23 mouse cellular contexts compared by ENCODE assay signal in the genomic region with DNA sequence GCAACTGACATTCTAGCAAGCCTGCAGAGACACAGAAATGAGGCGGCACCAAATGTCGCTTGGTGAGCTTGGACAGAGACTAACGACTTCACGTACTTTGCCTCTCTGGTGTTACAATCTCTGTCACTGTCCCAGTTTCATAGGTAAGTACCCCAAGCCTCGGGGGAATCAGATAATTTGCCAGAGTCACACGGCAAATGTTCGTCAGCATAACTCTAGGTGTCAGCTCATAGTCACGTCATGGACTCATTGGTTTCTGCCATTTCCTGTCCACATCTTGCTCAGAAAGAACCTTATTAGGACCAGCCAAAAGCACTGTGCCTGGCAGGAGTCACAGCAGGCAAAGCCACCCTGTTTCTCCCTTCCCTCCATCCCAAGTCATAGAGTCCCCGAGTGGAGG. TPM values are rescaled to one million over a fixed set of nuclear protein-coding genes. Genes with fewer than 3 reads are reported as not detected.
"Had no signal": no experiment of that assay in that cellular context is flagged by ENCODE, and none has a peak within 500 bp of the region (broad histone marks: within the 10 kb centered on the region; RNA-seq: fewer than 3 reads in every experiment).

No protein-coding gene starts in this region.

- H3K9me3 ChIP-seq: limb, embryonic 10.5 days; limb, embryonic 13.5 days; liver, embryonic 12.5 days; liver, embryonic 15.5 days; midbrain, embryonic 13.5 days; neural tube, embryonic 13.5 days; stomach, embryonic 15.5 days had no signal

- H3K4me1 ChIP-seq: limb, embryonic 13.5 days; liver, embryonic 12.5 days; midbrain, embryonic 13.5 days; neural tube, embryonic 13.5 days; stomach, embryonic 15.5 days had no signal

- ATAC-seq: intestine, embryonic 16.5 days; liver, embryonic 12.5 days; midbrain, embryonic 13.5 days had no signal

- H3K9ac ChIP-seq: limb, embryonic 13.5 days; liver, embryonic 12.5 days; liver, embryonic 15.5 days; midbrain, embryonic 13.5 days; neural tube, embryonic 13.5 days; stomach, embryonic 15.5 days had no signal

- H3K27ac ChIP-seq: kidney, postnatal 0 days; layer of hippocampus, adult 2 months; limb, embryonic 10.5 days; limb, embryonic 13.5 days; liver, embryonic 12.5 days; liver, embryonic 15.5 days; midbrain, embryonic 13.5 days; neural tube, embryonic 13.5 days; stomach, embryonic 15.5 days had no signal

- DNase-seq: kidney, adult 2 months; kidney, postnatal 25 days; layer of hippocampus, adult 9-11 months; liver; lung, adult 2 months; lung, postnatal 14 days; lung, postnatal 4 days; right cerebral cortex, adult 18-20 months; right cerebral cortex, postnatal 14 days; right cerebral cortex, postnatal 4 days; spleen, adult 18-20 months; thymus, postnatal 25 days had no signal

- H3K36me3 ChIP-seq: limb, embryonic 10.5 days; limb, embryonic 13.5 days; liver, embryonic 12.5 days; liver, embryonic 15.5 days; midbrain, embryonic 13.5 days; neural tube, embryonic 13.5 days; stomach, embryonic 15.5 days had no signal

- H3K4me3 ChIP-seq: layer of hippocampus, adult 2 months; limb, embryonic 10.5 days; limb, embryonic 13.5 days; liver, embryonic 12.5 days; liver, embryonic 15.5 days; midbrain, embryonic 13.5 days; neural tube, embryonic 13.5 days; stomach, embryonic 15.5 days had no signal

- H3K4me2 ChIP-seq: limb, embryonic 13.5 days; liver, embryonic 12.5 days; liver, embryonic 15.5 days; midbrain, embryonic 13.5 days; neural tube, embryonic 13.5 days; stomach, embryonic 15.5 days had no signal

- H3K27me3 ChIP-seq: liver, embryonic 15.5 days; midbrain, embryonic 13.5 days; neural tube, embryonic 13.5 days; stomach, embryonic 15.5 days had no signal

RNA-seq across cellular contexts. Expression of gene Muc4, which starts 5.7 kb away (rescaled TPM):
- polyA plus RNA-seq: limb, embryonic 10.5 days; limb, embryonic 13.5 days; midbrain, embryonic 13.5 days; neural tube, embryonic 13.5 days had no signal

RNA-seq across cellular contexts. Expression of gene Muc20, which starts 55.9 kb away (rescaled TPM):
- polyA plus RNA-seq: large intestine, adult 2 months; limb, embryonic 10.5 days; limb, embryonic 13.5 days; liver, embryonic 12.5 days; midbrain, embryonic 13.5 days; neural tube, embryonic 13.5 days had no signal
